Comparison of ENCODE assay signal across 10 mouse cellular contexts in genomic region chr8:8225175-8225830, GRCm38 (mm10).
DNase-seq lines count a peak whose midpoint lies in the region; ATAC-seq and TF ChIP-seq lines count a peak whose summit lies in the region.
"Had no signal": no experiment of that assay in that cellular context is flagged by ENCODE, and none has a peak within 500 bp of the region (broad histone marks: within the 10 kb centered on the region; RNA-seq: fewer than 3 reads in every experiment).

No protein-coding gene starts in this region.

- peaks cover 3% of the 10 kb centered on the region; the same call in 1 of the 2 replicates for H3K27me3 ChIP-seq in forebrain, embryonic 10.5 days (ENCODE audit: poor library complexity, severe bottlenecking)

- ATAC-seq in cerebellum, adult (ENCODE audit: insufficient number of reproducible peaks, low FRiP score, low TSS enrichment), result 0 out of 2 replicates have a peak, but pooled peaks have one; percentile 17
- no peak for ATAC-seq in inflammation-experienced regulatory T-cells, adult 6 months
- ATAC-seq: midbrain, embryonic 13.5 days had no signal

- no peaks in the 10 kb centered on the region for H3K9me3 ChIP-seq in forebrain, embryonic 10.5 days
- H3K9me3 ChIP-seq: midbrain, embryonic 13.5 days had no signal

- H3K4me1 ChIP-seq in cortical plate, adult 2 months (ENCODE audit: control insufficient read depth, insufficient read depth, low read length), result no peaks in the 10 kb centered on the region
- H3K4me1 ChIP-seq in forebrain, embryonic 10.5 days, result peaks cover 9% of the 10 kb centered on the region

- TF ChIP-seq CTCF in left cerebral cortex, adult 2 months (IDR thresholded peaks at IDR 0.05), result peak; percentile 28
- peak; percentile 33; the same call in 1 of the 2 replicates for TF ChIP-seq CTCF in cortical plate, adult 2 months (IDR thresholded peaks at IDR 0.05; ENCODE audit: extremely low read depth, insufficient read depth, low read length)

- no peak overlapping the region for H3K4me3 ChIP-seq in left cerebral cortex, adult 2 months
- H3K4me3 ChIP-seq in cortical plate, adult 2 months (ENCODE audit: insufficient read depth, low read length), result no peak overlapping the region
- H3K4me3 ChIP-seq in forebrain, embryonic 10.5 days, result no peak overlapping the region
- H3K4me3 ChIP-seq: midbrain, embryonic 13.5 days had no signal

- intact Hi-C loops in left cerebral cortex, adult 2 months (cut with DNase I), result no loop called here

- H3K27ac ChIP-seq in left cerebral cortex, adult 2 months, result no peak overlapping the region
- no peak overlapping the region for H3K27ac ChIP-seq in cortical plate, adult 2 months (ENCODE audit: insufficient read depth, low read length)
- H3K27ac ChIP-seq in forebrain, embryonic 10.5 days, result no peak overlapping the region
- H3K27ac ChIP-seq: midbrain, embryonic 13.5 days had no signal

- TF ChIP-seq POLR2A in cortical plate, adult 2 months (IDR thresholded peaks at IDR 0.05; ENCODE audit: extremely low read depth, insufficient read depth, low read length), result no peak

- H3K36me3 ChIP-seq in forebrain, embryonic 10.5 days (replicated peaks), result no peaks in the 10 kb centered on the region
- H3K36me3 ChIP-seq: midbrain, embryonic 13.5 days had no signal

- no peak for DNase-seq in cerebellum, postnatal 36 days
- DNase-seq in left cerebral cortex, adult 2 months (ENCODE audit: extremely low spot score in 1 of 2, low spot score in 2 of 2), result no peak
- DNase-seq in left cerebral cortex, adult 11 months (ENCODE audit: low spot score), result no peak
- DNase-seq in lung, postnatal 36 days, result peak; percentile 71
- no peak for DNase-seq in forebrain, embryonic 10.5 days (ENCODE audit: extremely low spot score, low spot score)
- DNase-seq: right cerebral cortex, postnatal 4 days had no signal

- 58% methylated on average over 2 of the region's 2 CpGs for WGBS in forebrain, embryonic 10.5 days
